Mouse (Mus musculus) kidney, adult 11 months (tissue): Measurements from ENCODE around the gene Gtf2b.

Source experiments
- DNase-seq: peaks from one replicate; pipeline ENCODE4 v3.0.0; 2022

Gtf2b gene

DNA sequence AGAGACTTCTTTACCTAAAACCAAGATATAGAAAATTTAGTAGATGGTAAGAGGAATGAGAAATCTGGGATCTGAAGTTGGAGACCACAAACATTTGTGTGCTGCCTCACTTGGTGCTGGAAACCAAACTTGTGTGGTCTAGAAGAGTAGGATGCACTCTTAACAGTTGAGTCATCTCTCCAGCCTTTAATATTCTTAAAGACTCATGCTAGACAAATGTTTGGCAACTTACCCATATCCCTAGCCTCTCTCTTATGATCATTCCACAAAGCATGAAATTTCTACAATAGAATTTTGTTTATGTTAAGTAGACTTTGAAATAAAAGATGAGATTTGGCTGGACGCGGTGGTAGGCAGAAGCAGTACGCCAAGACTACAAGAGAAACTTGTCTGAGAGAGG lies 52.7 kb downstream of the Gtf2b start:
- no peak for DNase-seq

DNA sequence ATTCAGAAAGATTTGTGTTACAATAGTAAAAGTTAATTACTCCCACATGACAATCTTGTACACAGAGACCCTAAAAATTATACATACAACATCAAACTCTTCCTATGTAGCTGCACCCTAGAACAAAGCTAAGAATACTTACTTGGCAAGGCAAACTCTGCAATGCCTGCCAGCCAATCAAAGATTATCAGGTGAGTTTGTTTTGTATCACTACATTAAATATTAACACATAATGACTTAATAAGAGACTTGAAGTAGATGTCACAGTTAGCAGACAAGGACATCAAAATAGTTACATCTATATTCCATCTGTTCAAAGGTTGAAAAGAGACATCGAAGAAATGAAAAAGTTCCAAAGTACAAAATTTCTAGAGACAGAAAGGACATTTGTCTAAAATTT lies 58.8 kb downstream of the Gtf2b start:
- DNase-seq: peak; percentile 23

GRCm38 (mm10) chr3:142826449-142827146 lies 61.8 kb downstream of the Gtf2b start:
- DNase-seq: no peak

DNA sequence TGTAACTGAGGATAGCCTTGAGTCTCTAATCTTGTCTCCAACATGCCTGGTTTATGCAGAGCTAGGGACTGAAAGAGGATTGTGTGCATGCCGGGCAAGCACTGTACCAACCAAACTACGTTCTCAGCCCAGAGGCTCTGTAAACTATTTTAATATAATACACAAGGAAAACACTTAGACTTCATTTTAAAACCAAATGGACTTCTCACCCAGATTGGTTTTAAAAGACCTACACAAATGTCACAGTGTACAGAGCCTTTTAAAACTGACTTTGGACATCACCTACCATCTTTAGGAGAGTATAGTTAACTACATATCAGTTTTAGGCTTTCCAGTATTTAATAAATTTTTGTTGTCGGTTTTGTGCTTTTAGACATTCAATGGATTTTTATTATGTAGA lies 68.1 kb downstream of the Gtf2b start:
- no peak for DNase-seq
